Mouse (Mus musculus) G1E (cell line): ENCODE data around the gene Rhpn2. TPM values are rescaled to one million over a fixed set of nuclear protein-coding genes. Genes with fewer than 3 reads are reported as not detected.

Source experiments
- ATAC-seq: 2 replicates; pipeline ENCODE4 v1.8.0; 2016; ENCODE audit warnings: mild to moderate bottlenecking; ENCODE audit not compliant: insufficient number of reproducible peaks, poor library complexity, low FRiP score, severe bottlenecking; ENCODE audit errors: extremely low read depth
- DNase-seq: peaks from one replicate; pipeline ENCODE4 v3.0.0; 2012; ENCODE audit warnings: low spot score
- H3K27me3 ChIP-seq: 2 replicates; pipeline ENCODE4 v1.6.1; 2012; ENCODE audit warnings: mild to moderate bottlenecking, low read length, inconsistent platforms; ENCODE audit not compliant: insufficient read depth
- H3K36me3 ChIP-seq: replicated peaks from 2 replicates; pipeline ENCODE3; 2012; ENCODE audit warnings: mild to moderate bottlenecking, inconsistent platforms
- H3K4me1 ChIP-seq: 2 replicates; pipeline ENCODE4 v1.6.1; 2012; ENCODE audit warnings: low read depth, low read length, inconsistent platforms, mixed read lengths; ENCODE audit not compliant: insufficient read depth
- H3K4me3 ChIP-seq: 2 replicates; pipeline ENCODE4 v1.5.1; 2012; ENCODE audit warnings: low read depth, mild to moderate bottlenecking, inconsistent platforms, low read length, moderate library complexity, mixed read lengths
- H3K9me3 ChIP-seq: replicated peaks from 2 replicates; pipeline ENCODE4 v1.6.1; 2012; ENCODE audit warnings: inconsistent platforms
- CTCF ChIP-seq: IDR thresholded peaks from 2 replicates; pipeline ENCODE4 v1.5.1; 2012; ENCODE audit warnings: low read depth, low read length, inconsistent platforms, mixed read lengths
- GATA1 ChIP-seq: IDR thresholded peaks from 2 replicates; pipeline ENCODE4 v1.6.1; 2012; ENCODE audit warnings: borderline replicate concordance, low read length, inconsistent platforms, mixed read lengths
- GATA2 ChIP-seq: IDR thresholded peaks from 2 replicates; pipeline ENCODE4 v1.6.1; 2012; ENCODE audit warnings: low read depth, low read length, inconsistent platforms, borderline replicate concordance
- POLR2AphosphoS5 ChIP-seq: IDR thresholded peaks from 2 replicates; pipeline ENCODE4 v1.6.1; 2012; ENCODE audit warnings: low read depth, low read length, inconsistent platforms; ENCODE audit not compliant: insufficient replicate concordance
- TAL1 ChIP-seq: conservative IDR thresholded peaks from 2 replicates; pipeline ENCODE4 v1.6.1; 2012; ENCODE audit warnings: low read depth, low read length, inconsistent platforms, mixed read lengths
- polyA plus RNA-seq: library from polyadenylated mRNA; stranded (reverse); fragments of >175 nt; gene quantifications from 2 replicates; pipeline ENCODE4 v1.2.3, GENCODE M21; 2012
- total RNA-seq, 2 experiments: library from RNA; stranded (forward) in 1 of 2; stranded (reverse) in 1 of 2; fragments of 200-1000 nt in 1 of 2; fragments of >200 nt in 1 of 2; fragmentation: Nextera tagmentation in 1 of 2; gene quantifications; 2 replicates each; pipeline ENCODE4 v1.2.3; 2014 to 2017

The Rhpn2 gene
- total and polyA plus RNA-seq, 3 experiments, result 0.05 to 0.66 (median 0.38) TPM

DNA sequence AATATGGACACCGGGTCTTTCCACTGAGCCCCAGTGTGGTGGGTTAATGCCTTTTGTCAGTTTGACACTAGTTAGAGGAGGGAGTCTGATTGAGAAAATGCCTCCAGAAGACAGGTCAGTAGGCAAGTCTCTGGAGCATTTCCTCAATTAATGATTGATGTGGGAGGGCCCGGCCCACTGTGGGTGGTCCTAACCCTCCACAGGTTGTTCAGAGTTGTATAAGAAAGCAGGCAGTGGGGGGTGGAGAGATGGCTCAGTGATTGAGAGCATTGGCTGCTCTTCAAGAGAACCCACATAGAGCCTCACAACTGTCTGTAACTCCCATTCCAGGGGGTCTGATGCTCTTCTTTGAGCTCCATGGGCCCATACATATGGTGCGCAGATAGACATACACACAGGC, 2.4 kb upstream of the Rhpn2 start:
- H3K27me3 ChIP-seq, result peaks cover 47% of the 10 kb centered on the region
- H3K4me3 ChIP-seq, result no peak overlapping the region
- H3K36me3 ChIP-seq, result no peaks in the 10 kb centered on the region
- peaks cover 23% of the 10 kb centered on the region for H3K4me1 ChIP-seq
- no peaks in the 10 kb centered on the region for H3K9me3 ChIP-seq
- TF ChIP-seq GATA2 (no peak), TAL1 (no peak), POLR2AphosphoS5 (no peak), CTCF (no peak), GATA1 (no peak)
- ATAC-seq, result no peak
- DNase-seq, result no peak

- H3K9me3 ChIP-seq, result no peaks in the 10 kb centered on the region
- TF ChIP-seq POLR2AphosphoS5, result no peak
- TF ChIP-seq CTCF, result no peak
- TF ChIP-seq GATA1, result no peak
- no peak for TF ChIP-seq GATA2
- TF ChIP-seq TAL1, result no peak
- no peak for DNase-seq
- peak overlapping the region; percentile 74 for H3K4me3 ChIP-seq
- peaks cover 23% of the 10 kb centered on the region for H3K4me1 ChIP-seq
- H3K27me3 ChIP-seq, result peaks cover 52% of the 10 kb centered on the region
- no peaks in the 10 kb centered on the region for H3K36me3 ChIP-seq
- no peak for ATAC-seq
Observed at GRCm38 (mm10) chr7:35333231-35333651, 729 bp upstream of the Rhpn2 start.

DNA sequence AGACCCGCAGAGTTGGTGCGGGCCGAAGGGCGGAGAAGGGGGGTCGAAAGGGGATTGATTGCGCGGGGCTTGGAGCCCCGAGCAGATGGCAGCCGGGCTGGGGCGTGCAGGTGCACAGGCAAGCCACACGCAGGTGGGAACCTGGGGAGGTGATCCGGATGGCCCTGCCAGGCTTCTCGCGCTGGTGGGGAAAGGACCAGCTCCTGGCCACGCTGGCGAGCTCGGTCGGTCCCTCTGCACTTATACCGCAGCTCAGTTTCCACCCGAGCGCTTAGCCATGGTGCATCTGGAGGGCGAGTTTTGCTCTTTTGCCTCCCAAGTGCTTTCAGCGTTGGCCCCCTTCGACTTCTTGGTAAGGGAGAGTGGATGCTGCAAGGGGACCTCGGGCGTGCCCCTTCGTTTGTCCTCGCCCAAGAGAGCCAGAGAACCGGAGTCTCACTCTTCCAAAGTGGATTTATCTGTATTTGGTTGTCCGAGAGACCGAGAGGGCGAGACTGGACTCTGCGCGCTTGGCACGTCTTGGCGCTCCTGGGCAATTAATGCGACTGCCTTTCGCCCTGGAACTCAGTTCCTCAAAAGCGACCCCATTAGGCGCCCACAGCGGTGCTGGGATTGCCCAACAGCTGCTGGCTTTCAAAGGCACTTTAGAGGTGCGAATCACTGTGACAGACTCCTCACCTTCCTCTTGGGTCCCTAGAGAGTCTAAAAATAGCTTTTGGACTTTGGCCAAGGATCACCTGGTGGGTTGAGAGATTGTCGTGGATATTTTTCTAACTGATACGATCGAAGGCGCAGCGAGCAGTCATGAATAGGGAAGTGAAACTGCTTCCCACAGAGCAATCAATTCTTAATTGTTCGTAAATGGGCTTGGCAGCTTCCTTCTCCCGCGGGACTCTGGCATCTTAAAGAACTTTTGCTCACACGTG, 820 bp downstream of the Rhpn2 start:
- H3K4me1 ChIP-seq, result peaks cover 25% of the 10 kb centered on the region
- peak overlapping the region; percentile 74 for H3K4me3 ChIP-seq
- ATAC-seq, result no peak
- peaks cover 60% of the 10 kb centered on the region for H3K27me3 ChIP-seq
- TF ChIP-seq GATA2, result no peak
- no peak for TF ChIP-seq GATA1
- TF ChIP-seq POLR2AphosphoS5, result no peak
- TF ChIP-seq TAL1, result no peak
- no peak for TF ChIP-seq CTCF
- no peaks in the 10 kb centered on the region for H3K9me3 ChIP-seq
- peak; percentile 15 for DNase-seq
- H3K36me3 ChIP-seq, result no peaks in the 10 kb centered on the region

GRCm38 (mm10) chr7:35340196-35340595, 6.2 kb downstream of the Rhpn2 start:
- no peaks in the 10 kb centered on the region for H3K9me3 ChIP-seq
- no peak for ATAC-seq

GRCm38 (mm10) chr7:35341282-35341681, 7.3 kb downstream of the Rhpn2 start:
- Histone ChIP-seq H3K4me1 (0 out of 2 replicates have a peak, but pooled peaks cover 2% of the 10 kb centered on the region), H3K27me3 (peaks cover 33% of the 10 kb centered on the region), H3K9me3 (no peaks in the 10 kb centered on the region), H3K36me3 (no peaks in the 10 kb centered on the region), H3K4me3 (no peak overlapping the region)
- DNase-seq (no peak), ATAC-seq (no peak)
- TF ChIP-seq TAL1, result no peak

More at GRCm38 (mm10) chr7:35340196-35340595, 6.2 kb downstream of the Rhpn2 start:
- no peak for DNase-seq
- Histone ChIP-seq H3K4me3 (no peak overlapping the region), H3K36me3 (no peaks in the 10 kb centered on the region), H3K4me1 (peaks cover 3% of the 10 kb centered on the region), H3K27me3 (peaks cover 44% of the 10 kb centered on the region)
- TF ChIP-seq POLR2AphosphoS5, result no peak
- TF ChIP-seq TAL1, result no peak
- TF ChIP-seq GATA1, result no peak
- no peak for TF ChIP-seq CTCF
- TF ChIP-seq GATA2, result no peak

DNA sequence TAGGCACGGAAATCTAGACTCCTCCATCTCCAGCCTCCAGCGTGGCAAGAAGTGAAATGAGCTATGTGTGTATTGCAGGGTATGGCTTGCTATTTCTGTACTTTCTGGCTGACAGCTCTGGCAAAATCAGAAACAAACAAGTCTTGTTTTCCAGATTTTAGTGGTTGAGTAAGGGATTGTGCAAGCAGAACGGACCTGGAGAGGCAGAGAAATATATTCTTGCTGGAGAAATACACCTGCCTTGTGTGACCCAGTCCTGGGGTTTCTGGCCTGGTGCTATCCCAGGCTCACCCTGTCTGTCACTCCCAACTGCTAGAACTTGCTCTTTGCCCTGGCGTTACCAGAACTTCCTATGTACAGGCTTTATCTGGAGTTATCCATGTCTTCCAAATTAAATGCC, 8.5 kb downstream of the Rhpn2 start:
- Histone ChIP-seq H3K4me1 (0 out of 2 replicates have a peak, but pooled peaks cover 2% of the 10 kb centered on the region), H3K4me3 (no peak overlapping the region), H3K27me3 (peaks cover 24% of the 10 kb centered on the region), H3K36me3 (no peaks in the 10 kb centered on the region), H3K9me3 (no peaks in the 10 kb centered on the region)
- ATAC-seq (no peak), DNase-seq (no peak)
- TF ChIP-seq GATA1 (no peak), POLR2AphosphoS5 (no peak), GATA2 (no peak), CTCF (no peak), TAL1 (no peak)

- peaks cover 12% of the 10 kb centered on the region for H3K27me3 ChIP-seq
- H3K4me3 ChIP-seq, result no peak overlapping the region
- H3K9me3 ChIP-seq, result no peaks in the 10 kb centered on the region
- H3K36me3 ChIP-seq, result no peaks in the 10 kb centered on the region
- DNase-seq (no peak), ATAC-seq (no peak)
- TF ChIP-seq TAL1, result no peak
- no peak for TF ChIP-seq GATA1
- TF ChIP-seq GATA2, result no peak
- TF ChIP-seq CTCF, result no peak
- TF ChIP-seq POLR2AphosphoS5, result no peak
- peaks cover 7% of the 10 kb centered on the region; the same call in 1 of the 2 replicates for H3K4me1 ChIP-seq
Observed at GRCm38 (mm10) chr7:35344785-35345330, 10.9 kb downstream of the Rhpn2 start.
